Mouse (Mus musculus): ENCODE results near the gene Ccr4. TPM values are rescaled to one million over a fixed set of nuclear protein-coding genes. Genes with fewer than 3 reads are reported as not detected.

Ccr4 gene
- polyA plus RNA-seq, 1 experiment from 2014 or later, result not detected

- H3K4me1 ChIP-seq (replicated peaks), result no peaks in the 10 kb centered on the region
- peaks cover 3% of the 10 kb centered on the region for H3K9me3 ChIP-seq
- no peak overlapping the region for H3K27ac ChIP-seq (replicated peaks)
- no peaks in the 10 kb centered on the region for H3K27me3 ChIP-seq
- H3K4me3 ChIP-seq, result no peak overlapping the region
- H3K36me3 ChIP-seq, result peaks cover 3% of the 10 kb centered on the region
- no peak overlapping the region for H3K4me2 ChIP-seq
- no peak overlapping the region for H3K9ac ChIP-seq
- no peak for ATAC-seq (ENCODE audit: low read depth)
- 44% methylated on average over 9 of the region's 9 CpGs for WGBS
Observed at GRCm38 (mm10) chr9:114518812-114519477, 14.2 kb upstream of the Ccr4 start.

- Histone ChIP-seq H3K4me1 (replicated peaks) (no peaks in the 10 kb centered on the region), H3K9me3 (peaks cover 13% of the 10 kb centered on the region), H3K4me3 (no peak overlapping the region), H3K4me2 (no peak overlapping the region), H3K27me3 (no peaks in the 10 kb centered on the region), H3K27ac (replicated peaks) (no peak overlapping the region), H3K36me3 (peaks cover 12% of the 10 kb centered on the region), H3K9ac (no peak overlapping the region)
- WGBS, result 84% methylated on average over 13 of the region's 13 CpGs
- no peak for ATAC-seq (ENCODE audit: low read depth)
Observed at GRCm38 (mm10) chr9:114517924-114518497, 13.3 kb upstream of the Ccr4 start.

GRCm38 (mm10) chr9:114515364-114515763 lies 10.6 kb upstream of the Ccr4 start, which contains the start of gene C130032M10Rik:
TSS of gene C130032M10Rik (plus strand) at chr9:114515697.
- Histone ChIP-seq H3K9ac (no peak within 1 kb of the TSS), H3K4me1 (replicated peaks) (no peaks in the 10 kb centered on the region), H3K36me3 (peaks cover 29% of the 10 kb centered on the region), H3K4me3 (no peak within 1 kb of the TSS), H3K4me2 (no peak within 1 kb of the TSS), H3K27me3 (no peaks in the 10 kb centered on the region), H3K9me3 (peaks cover 32% of the 10 kb centered on the region), H3K27ac (replicated peaks) (no peak within 1 kb of the TSS)
- 81% methylated on average over 11 of the region's 11 CpGs for WGBS
- ATAC-seq (ENCODE audit: low read depth), result no peak

- Histone ChIP-seq H3K9ac (no peak overlapping the region), H3K4me2 (no peak overlapping the region), H3K9me3 (peaks cover 32% of the 10 kb centered on the region), H3K36me3 (peaks cover 29% of the 10 kb centered on the region), H3K4me1 (replicated peaks) (no peaks in the 10 kb centered on the region), H3K27ac (replicated peaks) (no peak overlapping the region), H3K27me3 (no peaks in the 10 kb centered on the region), H3K4me3 (no peak overlapping the region)
- ATAC-seq (ENCODE audit: low read depth), result no peak
- WGBS, result 96% methylated on average over 21 of the region's 21 CpGs
Observed at GRCm38 (mm10) chr9:114512831-114513230, 8.1 kb upstream of the Ccr4 start.

- no peak overlapping the region for H3K4me2 ChIP-seq
- no peak overlapping the region for H3K9ac ChIP-seq
- H3K9me3 ChIP-seq, result peaks cover 32% of the 10 kb centered on the region
- H3K27ac ChIP-seq (replicated peaks), result no peak overlapping the region
- H3K27me3 ChIP-seq, result no peaks in the 10 kb centered on the region
- H3K4me1 ChIP-seq (replicated peaks), result no peaks in the 10 kb centered on the region
- 93% methylated on average over 9 of the region's 9 CpGs for WGBS
- H3K4me3 ChIP-seq, result no peak overlapping the region
- no peak for ATAC-seq (ENCODE audit: low read depth)
- H3K36me3 ChIP-seq, result peaks cover 29% of the 10 kb centered on the region
Observed at GRCm38 (mm10) chr9:114509785-114510184, 5.1 kb upstream of the Ccr4 start.

GRCm38 (mm10) chr9:114507421-114507820 lies 2.7 kb upstream of the Ccr4 start:
- H3K4me2 ChIP-seq, result no peak overlapping the region
- no peaks in the 10 kb centered on the region for H3K27me3 ChIP-seq
- no peaks in the 10 kb centered on the region for H3K4me1 ChIP-seq (replicated peaks)
- WGBS, result 94% methylated on average over 9 of the region's 9 CpGs
- H3K27ac ChIP-seq (replicated peaks), result no peak overlapping the region
- ATAC-seq (ENCODE audit: low read depth), result no peak
- H3K9ac ChIP-seq, result no peak overlapping the region
- H3K4me3 ChIP-seq, result no peak overlapping the region
- H3K36me3 ChIP-seq, result peaks cover 10% of the 10 kb centered on the region
- H3K9me3 ChIP-seq, result peaks cover 14% of the 10 kb centered on the region

- H3K4me1 ChIP-seq (replicated peaks), result no peaks in the 10 kb centered on the region
- H3K27me3 ChIP-seq, result no peaks in the 10 kb centered on the region
- ATAC-seq (ENCODE audit: low read depth), result no peak
Observed at GRCm38 (mm10) chr9:114506564-114506963, 1.8 kb upstream of the Ccr4 start.

GRCm38 (mm10) chr9:114502711-114503427 lies 1.8 kb downstream of the Ccr4 start:
- Histone ChIP-seq H3K27me3 (no peaks in the 10 kb centered on the region), H3K36me3 (no peaks in the 10 kb centered on the region), H3K9me3 (no peaks in the 10 kb centered on the region), H3K4me1 (replicated peaks) (0 out of 2 replicates have a peak, but pooled peaks cover 3% of the 10 kb centered on the region), H3K9ac (no peak overlapping the region), H3K4me3 (no peak overlapping the region), H3K4me2 (no peak overlapping the region), H3K27ac (replicated peaks) (no peak overlapping the region)
- no peak for ATAC-seq (ENCODE audit: low read depth)
- WGBS, result 76% methylated on average over 15 of the region's 15 CpGs

More at GRCm38 (mm10) chr9:114506564-114506963, 1.8 kb upstream of the Ccr4 start:
- Histone ChIP-seq H3K4me2 (no peak overlapping the region), H3K9me3 (peaks cover 7% of the 10 kb centered on the region), H3K36me3 (peaks cover 4% of the 10 kb centered on the region; the same call in 1 of the 2 replicates), H3K4me3 (no peak overlapping the region), H3K9ac (no peak overlapping the region), H3K27ac (replicated peaks) (no peak overlapping the region)
- WGBS, result 79% methylated on average over 4 of the region's 4 CpGs

- H3K4me2 ChIP-seq, result no peak overlapping the region
- H3K4me3 ChIP-seq, result no peak overlapping the region
- WGBS, result 97% methylated on average over 11 of the region's 11 CpGs
- ATAC-seq (ENCODE audit: low read depth), result no peak
- no peaks in the 10 kb centered on the region for H3K27me3 ChIP-seq
- H3K27ac ChIP-seq (replicated peaks), result no peak overlapping the region
- H3K9me3 ChIP-seq, result no peaks in the 10 kb centered on the region
- 0 out of 2 replicates have a peak, but pooled peaks cover 3% of the 10 kb centered on the region for H3K4me1 ChIP-seq (replicated peaks)
- H3K9ac ChIP-seq, result no peak overlapping the region
- H3K36me3 ChIP-seq, result no peaks in the 10 kb centered on the region
Observed at GRCm38 (mm10) chr9:114501913-114502312, 2.8 kb downstream of the Ccr4 start.

GRCm38 (mm10) chr9:114501111-114501510 lies 3.6 kb downstream of the Ccr4 start:
- no peak for ATAC-seq (ENCODE audit: low read depth)
- Histone ChIP-seq H3K4me1 (replicated peaks) (0 out of 2 replicates have a peak, but pooled peaks cover 3% of the 10 kb centered on the region), H3K9me3 (no peaks in the 10 kb centered on the region), H3K27me3 (no peaks in the 10 kb centered on the region), H3K36me3 (no peaks in the 10 kb centered on the region), H3K4me2 (no peak overlapping the region), H3K9ac (no peak overlapping the region), H3K4me3 (no peak overlapping the region), H3K27ac (replicated peaks) (no peak overlapping the region)
- WGBS, result 95% methylated on average over 7 of the region's 7 CpGs

- 21% methylated on average over 15 of the region's 15 CpGs for WGBS
- 0 out of 2 replicates have a peak, but pooled peaks have one; percentile 40 for ATAC-seq (ENCODE audit: low read depth)
- H3K27me3 ChIP-seq, result no peaks in the 10 kb centered on the region
- no peak overlapping the region for H3K27ac ChIP-seq (replicated peaks)
- no peak overlapping the region for H3K4me3 ChIP-seq
- no peaks in the 10 kb centered on the region for H3K36me3 ChIP-seq
- 0 out of 2 replicates have a peak overlapping the region, but pooled peaks have one; percentile 14 for H3K4me2 ChIP-seq
- H3K9ac ChIP-seq, result no peak overlapping the region
- no peaks in the 10 kb centered on the region for H3K9me3 ChIP-seq
- H3K4me1 ChIP-seq (replicated peaks), result 0 out of 2 replicates have a peak, but pooled peaks cover 3% of the 10 kb centered on the region
Observed at GRCm38 (mm10) chr9:114499783-114500515, 4.8 kb downstream of the Ccr4 start.

Data from neural tube, embryonic 13.5 days (tissue).